Mouse (Mus musculus): Measurements from ENCODE around the gene Casp3.

Gene Casp3

GRCm38 (mm10) chr8:46641272-46641671 lies 24.2 kb downstream of the Casp3 start:
- in situ Hi-C loops (cut with MboI; ENCODE audit: low pct_unique_long_range_greater_than_20kb in 1 of 2, low sequenced_read_pairs in 2 of 2, unreplicated experiment in 1 of 2) = no loop called here

DNA sequence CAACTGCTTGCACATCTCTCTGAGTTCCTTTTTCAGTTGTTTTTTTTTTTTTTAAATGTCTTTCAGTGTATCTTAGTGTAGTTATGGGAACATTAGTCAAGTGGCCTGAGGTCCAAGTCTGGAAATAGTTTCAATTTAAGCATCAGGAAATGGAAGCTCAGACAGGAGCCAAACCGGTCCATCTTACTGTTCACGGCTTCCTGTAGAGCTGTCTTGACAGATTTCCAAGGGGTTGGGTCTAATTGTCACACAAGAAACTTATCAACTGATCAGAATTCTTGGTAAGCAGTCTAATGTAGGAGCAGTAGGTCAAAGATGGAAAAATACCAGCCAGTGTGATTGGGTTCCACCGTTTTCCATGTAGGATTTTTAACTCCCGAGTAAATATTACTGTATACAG lies 31.3 kb downstream of the Casp3 start:
- in situ Hi-C loops (cut with MboI; ENCODE audit: low pct_unique_long_range_greater_than_20kb in 1 of 2, low sequenced_read_pairs in 2 of 2, unreplicated experiment in 1 of 2) = no loop called here

- in situ Hi-C loops (cut with MboI; ENCODE audit: low pct_unique_long_range_greater_than_20kb in 1 of 2, low sequenced_read_pairs in 2 of 2, unreplicated experiment in 1 of 2) = no loop called here
These were observed 34.8 kb downstream of the Casp3 start for GRCm38 (mm10) chr8:46651872-46652271.

DNA sequence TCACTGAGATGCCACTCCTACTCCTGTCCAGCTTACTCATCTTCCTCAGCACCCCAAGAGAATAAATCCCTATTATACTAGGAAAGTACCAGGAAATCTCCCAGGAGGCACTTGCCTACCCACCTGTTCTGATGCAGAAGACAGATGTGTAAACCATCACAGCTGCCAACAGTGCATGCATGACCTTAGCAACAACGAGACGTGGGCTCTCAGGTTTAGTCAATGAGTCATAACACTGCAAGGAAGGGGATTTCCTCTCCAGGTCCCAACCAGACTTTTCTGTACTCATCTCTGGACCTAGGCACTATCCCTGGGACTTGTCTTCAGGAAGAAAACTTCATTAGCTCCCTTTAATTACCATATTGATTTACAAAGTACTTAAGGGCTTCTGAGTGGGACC lies 38.8 kb downstream of the Casp3 start:
- in situ Hi-C loops (cut with MboI; ENCODE audit: low pct_unique_long_range_greater_than_20kb in 1 of 2, low sequenced_read_pairs in 2 of 2, unreplicated experiment in 1 of 2) = no loop called here

DNA sequence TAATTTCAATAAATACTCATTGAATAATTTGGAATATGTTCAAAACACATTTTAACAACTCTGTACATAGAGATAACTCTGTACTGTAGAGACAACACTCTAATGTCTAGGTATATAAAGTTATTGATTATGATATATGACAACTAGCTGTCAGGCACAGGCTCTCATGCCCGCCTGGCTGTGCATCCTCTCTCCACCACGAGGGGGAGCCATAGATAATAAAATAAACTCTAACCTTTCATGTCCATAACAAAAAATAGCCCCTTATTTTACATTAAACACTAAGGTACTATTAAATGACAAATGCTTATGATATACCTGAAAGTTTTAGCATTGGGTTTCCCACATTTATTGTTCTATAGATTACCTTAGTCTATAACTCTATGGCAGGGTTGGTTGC lies 54.4 kb downstream of the Casp3 start:
- in situ Hi-C loops (cut with MboI; ENCODE audit: low pct_unique_long_range_greater_than_20kb in 1 of 2, low sequenced_read_pairs in 2 of 2, unreplicated experiment in 1 of 2) = loop anchor here in 1 of 2 experiments (5.0 kb wide), 1 partner anchor 281 kb away; no protein-coding TSS in a partner anchor

DNA sequence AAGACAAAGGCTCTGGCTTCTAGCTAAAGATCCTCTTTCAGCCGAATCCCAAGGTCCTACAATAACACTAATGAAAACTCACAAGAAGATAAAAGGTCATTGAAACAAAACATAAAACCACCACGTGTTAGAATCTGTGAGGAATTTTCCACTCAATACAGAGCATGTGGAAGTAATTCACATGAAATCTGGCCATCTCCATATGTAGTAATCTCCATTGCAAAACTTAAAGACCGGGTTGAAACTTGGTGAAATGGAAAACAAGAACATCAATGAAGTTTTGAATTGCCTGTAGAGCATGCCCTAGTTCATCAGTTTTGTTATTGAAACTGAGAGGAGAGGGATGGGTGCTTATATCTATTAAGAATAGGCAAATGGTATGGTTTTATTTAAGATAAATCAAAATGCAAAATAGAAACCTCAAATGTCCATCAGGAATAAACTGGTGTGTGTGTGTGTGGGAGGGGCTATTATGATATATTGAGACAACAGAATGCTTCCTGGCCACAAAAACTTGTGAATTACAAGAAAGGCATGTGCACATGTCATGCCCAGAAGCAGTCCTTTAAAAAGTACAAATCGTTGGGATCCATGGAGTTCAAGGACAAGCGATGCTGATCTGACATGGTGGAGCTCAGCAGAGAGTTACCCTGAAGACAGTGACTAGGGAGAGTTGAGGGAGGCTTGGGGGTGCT lies 63.7 kb downstream of the Casp3 start:
- in situ Hi-C loops (cut with MboI; ENCODE audit: low pct_unique_long_range_greater_than_20kb in 1 of 2, low sequenced_read_pairs in 2 of 2, unreplicated experiment in 1 of 2) = no loop called here

DNA sequence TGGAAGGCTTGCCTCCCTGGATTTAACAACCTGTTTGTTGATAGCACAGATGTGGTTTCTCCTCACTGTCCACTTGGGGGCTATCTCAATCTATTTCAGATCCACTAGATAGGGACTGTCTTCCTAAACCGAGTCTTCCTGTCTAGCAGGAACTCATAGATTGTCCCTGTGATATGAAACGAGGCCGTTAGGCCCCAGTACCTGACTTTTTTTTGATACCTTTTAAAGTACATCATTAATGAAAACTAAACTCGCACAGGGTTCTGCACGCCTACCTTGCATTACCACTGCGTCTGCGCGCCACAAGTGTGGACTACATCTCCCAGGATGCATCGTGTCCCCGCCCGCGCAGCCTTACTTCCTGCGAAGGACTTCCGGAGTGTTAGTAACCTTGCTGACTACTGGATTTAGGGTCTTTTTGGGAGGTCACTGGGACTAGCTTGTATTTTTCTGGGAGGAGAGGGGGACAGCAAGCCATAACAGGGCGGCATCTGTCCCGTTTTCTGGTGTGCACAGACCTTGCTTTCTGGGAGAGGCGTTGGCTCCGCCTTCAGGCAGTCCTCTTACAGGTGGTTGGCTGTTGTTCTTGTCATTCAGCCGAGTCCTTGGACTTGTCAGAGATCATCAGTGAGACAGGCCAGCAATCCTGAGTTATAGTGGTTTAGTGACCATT lies 69.7 kb downstream of the Casp3 start:
- in situ Hi-C loops (cut with MboI; ENCODE audit: low pct_unique_long_range_greater_than_20kb in 1 of 2, low sequenced_read_pairs in 2 of 2, unreplicated experiment in 1 of 2) = no loop called here

All from mouse embryonic stem cell (cell line).